Mouse (Mus musculus) brown adipose tissue, adult 24 weeks (tissue): ENCODE measurements around the gene Ets2. TPM values are rescaled to one million over a fixed set of nuclear protein-coding genes. Genes with fewer than 3 reads are reported as not detected.
"Not testable (repeated sequence)": the region's sequence is repeated elsewhere in the genome, so short reads cannot be mapped to it uniquely, and the experiment has no call there.

Experiments
- H3K27ac ChIP-seq: fragments of 200-500 bp; replicated peaks from 2 replicates; pipeline ENCODE4 v1.5.1; 2012; ENCODE audit warnings: low read depth, mild to moderate bottlenecking, low read length
- H3K4me1 ChIP-seq: fragments of 200-500 bp; 2 replicates; pipeline ENCODE4 v1.6.1; 2012; ENCODE audit warnings: low read length, mixed read lengths; ENCODE audit not compliant: control insufficient read depth, insufficient read depth, insufficient read length
- H3K4me3 ChIP-seq: fragments of 200-500 bp; 2 replicates; pipeline ENCODE4 v1.5.1; 2012; ENCODE audit warnings: low read depth, mild to moderate bottlenecking, low read length, moderate library complexity; ENCODE audit not compliant: insufficient read depth
- polyA plus RNA-seq: library from polyadenylated mRNA; stranded (reverse); fragments of >200 nt; gene quantifications from 2 replicates; pipeline ENCODE4 v1.2.4, GENCODE M21; 2012; ENCODE audit not compliant: missing spikeins, insufficient read depth, insufficient read length

Ets2 gene
- polyA plus RNA-seq, 1 experiment, result 11.8 TPM

- H3K4me1 ChIP-seq, result 0 out of 2 replicates have a peak, but pooled peaks cover 5% of the 10 kb centered on the region
- peak overlapping the region; percentile 31 for H3K27ac ChIP-seq
- H3K4me3 ChIP-seq, result no peak overlapping the region; the same call in 1 of the 2 replicates
Observed at GRCm38 (mm10) chr16:95709175-95709574, 7.3 kb downstream of the Ets2 start.

GRCm38 (mm10) chr16:95710129-95710528, 8.3 kb downstream of the Ets2 start:
- Histone ChIP-seq H3K4me3 (no peak overlapping the region), H3K4me1 (0 out of 2 replicates have a peak, but pooled peaks cover 5% of the 10 kb centered on the region), H3K27ac (no peak overlapping the region)

GRCm38 (mm10) chr16:95712121-95712520, 10.2 kb downstream of the Ets2 start:
- H3K4me3 ChIP-seq, result no peak overlapping the region
- H3K4me1 ChIP-seq, result 0 out of 2 replicates have a peak, but pooled peaks cover 5% of the 10 kb centered on the region

DNA sequence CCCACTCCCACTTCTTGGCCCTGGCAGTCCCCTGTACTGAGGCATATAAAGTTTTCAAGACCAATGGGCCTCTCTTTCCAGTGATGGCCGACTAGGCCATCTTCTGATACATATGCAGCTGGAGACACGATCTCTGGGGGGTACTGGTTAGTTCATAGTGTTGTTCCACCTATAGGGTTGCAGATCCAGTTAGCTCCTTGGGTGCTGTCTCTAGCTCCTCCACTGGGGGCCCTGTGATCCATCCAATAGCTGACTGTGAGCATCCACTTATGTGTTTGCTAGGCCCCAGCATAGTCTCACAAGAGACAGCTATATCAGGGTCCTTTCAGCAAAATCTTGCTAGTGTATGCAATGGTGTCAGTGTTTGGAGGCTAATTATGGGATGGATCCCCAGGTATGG, 11.2 kb downstream of the Ets2 start:
- not testable (repeated sequence) for H3K4me3 ChIP-seq, H3K4me1 ChIP-seq, H3K27ac ChIP-seq

More at GRCm38 (mm10) chr16:95712121-95712520, 10.2 kb downstream of the Ets2 start:
- no peak overlapping the region for H3K27ac ChIP-seq

DNA sequence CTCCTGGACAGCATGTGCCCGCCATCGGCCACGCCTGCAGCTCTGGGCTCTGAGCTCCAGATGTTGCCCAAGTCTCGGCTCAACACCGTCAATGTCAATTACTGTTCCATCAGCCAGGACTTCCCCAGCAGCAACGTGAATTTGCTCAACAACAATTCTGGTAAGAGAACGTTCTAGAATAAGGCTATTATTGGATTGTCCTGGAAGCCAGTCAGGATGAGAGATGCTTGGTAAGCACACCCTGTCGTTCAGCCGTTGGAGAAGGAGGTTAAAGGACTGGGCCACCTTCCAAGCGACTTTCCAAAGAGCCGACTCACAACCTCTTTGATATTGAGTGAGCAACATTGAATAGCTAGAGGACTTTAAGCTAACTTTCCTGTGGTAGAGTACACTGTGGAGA, 13.2 kb downstream of the Ets2 start:
- H3K4me3 ChIP-seq, result no peak overlapping the region
- H3K4me1 ChIP-seq, result 0 out of 2 replicates have a peak, but pooled peaks cover 5% of the 10 kb centered on the region
- no peak overlapping the region for H3K27ac ChIP-seq

DNA sequence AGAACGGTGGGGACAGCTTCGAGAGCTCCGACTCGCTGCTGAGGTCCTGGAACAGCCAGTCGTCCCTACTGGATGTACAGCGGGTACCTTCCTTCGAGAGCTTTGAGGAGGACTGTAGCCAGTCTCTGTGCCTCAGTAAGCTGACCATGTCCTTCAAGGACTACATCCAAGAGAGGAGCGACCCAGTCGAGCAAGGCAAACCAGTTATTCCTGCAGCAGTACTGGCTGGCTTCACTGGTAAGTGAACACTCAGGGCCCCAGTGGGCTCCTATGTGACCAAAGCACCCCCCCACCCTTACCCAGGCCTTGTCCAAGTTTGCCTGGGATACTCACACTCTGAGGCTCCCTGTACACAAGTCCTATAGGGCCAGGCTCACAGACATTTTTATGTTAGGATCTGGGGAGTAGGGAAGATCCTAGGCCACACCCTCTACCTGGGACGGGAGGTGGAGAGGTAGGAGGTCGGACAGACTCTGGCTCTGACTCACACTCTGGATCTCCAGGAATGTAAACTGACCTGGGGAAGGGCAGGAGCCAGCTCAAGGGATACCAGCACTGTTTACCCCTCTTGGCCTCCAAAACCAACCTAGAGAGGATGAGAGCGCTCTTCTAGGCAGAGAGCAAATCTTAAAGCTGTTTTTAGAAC, 14.3 kb downstream of the Ets2 start:
- Histone ChIP-seq H3K4me1 (0 out of 2 replicates have a peak, but pooled peaks cover 5% of the 10 kb centered on the region), H3K27ac (no peak overlapping the region), H3K4me3 (no peak overlapping the region)

DNA sequence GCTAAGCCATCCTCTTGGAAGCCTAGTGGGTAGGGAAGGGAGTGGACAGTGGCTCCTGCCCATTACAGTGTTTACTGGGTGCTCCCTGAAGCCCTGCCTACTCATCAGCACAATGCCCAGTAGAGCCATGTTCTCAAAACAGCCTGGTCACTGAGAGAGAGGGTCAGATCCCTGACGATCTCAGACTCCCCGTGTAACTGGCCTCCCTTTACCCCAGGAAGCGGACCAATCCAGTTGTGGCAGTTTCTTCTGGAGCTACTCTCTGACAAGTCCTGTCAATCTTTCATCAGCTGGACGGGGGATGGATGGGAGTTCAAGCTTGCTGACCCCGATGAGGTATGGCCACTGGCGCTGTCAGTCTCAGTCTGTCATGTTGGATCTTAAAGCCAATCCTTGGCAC, 15.8 kb downstream of the Ets2 start:
- Histone ChIP-seq H3K4me1 (no peaks in the 10 kb centered on the region), H3K27ac (no peak overlapping the region), H3K4me3 (no peak overlapping the region)

DNA sequence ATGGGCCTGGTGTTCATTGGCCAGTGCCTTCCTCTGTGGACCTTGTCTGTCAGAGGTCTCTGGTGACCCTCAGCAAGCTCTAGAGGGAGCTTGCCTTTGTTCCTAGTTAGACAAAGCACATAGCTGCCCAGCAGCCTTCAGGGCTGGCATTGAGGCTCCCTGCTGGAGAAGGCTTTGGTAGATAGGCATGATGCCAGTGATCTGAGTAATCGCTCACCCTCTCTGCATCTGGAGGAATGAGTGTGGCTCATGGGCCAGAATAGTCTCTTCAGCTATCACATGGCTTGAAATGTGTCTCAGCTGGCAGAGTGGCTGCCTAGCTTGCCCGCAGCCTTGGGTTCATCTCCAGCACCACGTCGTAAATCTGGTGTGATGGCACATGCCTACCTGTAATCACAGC, 16.2 kb downstream of the Ets2 start:
- Histone ChIP-seq H3K27ac (no peak overlapping the region), H3K4me1 (no peaks in the 10 kb centered on the region), H3K4me3 (no peak overlapping the region)

GRCm38 (mm10) chr16:95720532-95720931, 18.7 kb downstream of the Ets2 start:
- Histone ChIP-seq H3K4me1 (no peaks in the 10 kb centered on the region), H3K4me3 (no peak overlapping the region), H3K27ac (no peak overlapping the region)

GRCm38 (mm10) chr16:95724251-95724650, 22.4 kb downstream of the Ets2 start:
- Histone ChIP-seq H3K4me1 (peaks cover 4% of the 10 kb centered on the region; the same call in 1 of the 2 replicates), H3K27ac (no peak overlapping the region), H3K4me3 (no peak overlapping the region)

DNA sequence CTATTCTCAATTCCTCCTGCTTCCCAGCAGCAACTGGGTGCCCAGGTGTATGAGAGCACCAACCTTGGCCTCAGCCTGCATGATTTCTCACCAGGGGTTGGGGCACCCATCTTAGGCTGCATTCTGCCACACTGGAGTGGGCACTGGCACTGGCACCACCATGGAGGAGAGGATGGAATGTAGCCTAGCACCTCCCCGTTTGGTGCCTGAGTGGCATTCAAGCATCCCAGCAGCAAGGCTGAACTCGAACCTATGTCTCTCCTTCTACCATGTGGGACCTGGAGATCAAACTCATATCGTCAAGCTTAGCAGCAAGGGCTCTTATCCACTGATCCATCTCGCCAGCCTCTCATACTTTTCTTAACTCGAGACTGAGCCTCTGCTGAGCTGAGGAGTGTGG, 22.9 kb downstream of the Ets2 start:
- peaks cover 4% of the 10 kb centered on the region; the same call in 1 of the 2 replicates for H3K4me1 ChIP-seq
- no peak overlapping the region for H3K4me3 ChIP-seq
- H3K27ac ChIP-seq, result no peak overlapping the region

DNA sequence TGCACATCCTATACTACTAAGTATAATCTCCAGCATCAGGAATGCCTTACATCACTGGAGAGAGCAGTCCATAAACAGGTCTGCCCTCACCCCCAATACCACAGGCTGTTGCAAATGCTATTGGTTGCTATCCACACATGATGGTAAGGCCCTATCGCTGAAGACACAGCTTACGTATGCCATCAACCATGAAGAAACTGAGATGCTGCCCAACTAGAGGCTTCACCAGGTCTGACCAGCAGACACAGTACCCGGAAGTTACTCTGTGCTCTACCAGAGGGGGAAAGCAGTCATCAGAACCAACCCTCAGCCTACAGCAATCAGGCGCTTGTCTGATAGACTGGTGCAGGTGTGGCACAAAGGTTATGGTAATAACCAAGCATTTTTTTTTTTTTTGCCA, 24.9 kb downstream of the Ets2 start:
- H3K4me1 ChIP-seq, result peaks cover 4% of the 10 kb centered on the region; the same call in 1 of the 2 replicates
- no peak overlapping the region for H3K4me3 ChIP-seq
- no peak overlapping the region for H3K27ac ChIP-seq

GRCm38 (mm10) chr16:95728453-95729435, 26.9 kb downstream of the Ets2 start:
- Histone ChIP-seq H3K27ac (0 out of 2 replicates have a peak overlapping the region, but pooled peaks have one; percentile 31), H3K4me1 (peaks cover 4% of the 10 kb centered on the region; the same call in 1 of the 2 replicates), H3K4me3 (peak overlapping the region; percentile 10; the same call in 1 of the 2 replicates)

GRCm38 (mm10) chr16:95729775-95730174, 27.9 kb downstream of the Ets2 start:
- H3K4me3 ChIP-seq, result no peak overlapping the region
- no peak overlapping the region for H3K27ac ChIP-seq
- H3K4me1 ChIP-seq, result peaks cover 4% of the 10 kb centered on the region; the same call in 1 of the 2 replicates

DNA sequence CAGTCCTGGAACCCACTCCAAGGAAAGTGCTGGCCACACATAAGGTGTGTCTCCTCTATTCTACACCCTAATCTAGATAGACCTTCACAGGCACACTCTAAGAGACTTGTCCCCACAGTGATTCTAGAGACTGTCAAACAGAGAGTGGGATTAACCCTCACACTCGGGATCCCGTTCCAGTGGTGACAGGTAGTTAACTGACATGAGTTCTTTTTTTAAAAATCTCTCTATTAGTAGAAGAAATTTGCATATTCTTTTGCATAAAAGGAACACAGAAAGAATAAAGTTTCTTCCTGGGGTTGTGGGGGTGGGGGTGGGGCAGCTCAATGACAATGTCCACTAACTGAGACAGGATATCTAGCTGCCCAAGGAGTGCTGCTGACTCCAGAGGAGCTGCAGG, 32.9 kb downstream of the Ets2 start:
- 0 out of 2 replicates have a peak, but pooled peaks cover 2% of the 10 kb centered on the region for H3K4me1 ChIP-seq
- no peak overlapping the region for H3K4me3 ChIP-seq
- H3K27ac ChIP-seq, result no peak overlapping the region
